Mouse (Mus musculus) stomach, embryonic 14.5 days (tissue): ENCODE results near the gene Crls1. TPM values are rescaled to one million over a fixed set of nuclear protein-coding genes. Genes with fewer than 3 reads are reported as not detected.
A peak's percentile ranks its signal among the peaks of the same experiment; 100 is the strongest.

ENCODE experiments used
- ATAC-seq: fragments of 200-750 bp; cut with Nextera tagmentation; 2 replicates; pipeline ENCODE4 v1.8.0; 2017; ENCODE audit warnings: low read depth, moderate TSS enrichment; ENCODE audit not compliant: insufficient number of reproducible peaks, insufficient read depth, low FRiP score
- H3K27ac ChIP-seq: fragments of 300-500 bp; sonication (generic); 2 replicates; pipeline ENCODE4 v1.5.1; 2014; ENCODE audit warnings: mild to moderate bottlenecking, low read length, moderate library complexity, mixed read lengths
- H3K27me3 ChIP-seq: fragments of 300-500 bp; sonication (generic); 2 replicates; pipeline ENCODE4 v1.6.1; 2014; ENCODE audit warnings: low read length, control low read depth, mixed read lengths; ENCODE audit not compliant: control insufficient read depth, insufficient read depth
- H3K36me3 ChIP-seq: fragments of 300-500 bp; sonication (generic); 2 replicates; pipeline ENCODE4 v1.6.1; 2014; ENCODE audit warnings: mild to moderate bottlenecking, control low read depth, low read length, moderate library complexity, mixed read lengths; ENCODE audit not compliant: control insufficient read depth, insufficient read depth
- H3K4me1 ChIP-seq: fragments of 300-500 bp; sonication (generic); 2 replicates; pipeline ENCODE4 v1.6.1; 2014; ENCODE audit warnings: low read length, control low read depth, mixed read lengths; ENCODE audit not compliant: control insufficient read depth, insufficient read depth
- H3K4me2 ChIP-seq: fragments of 300-500 bp; sonication (generic); replicated peaks from 2 replicates; pipeline ENCODE4 v1.6.1; 2014; ENCODE audit warnings: low read depth, low read length, control low read depth
- H3K4me3 ChIP-seq: fragments of 300-500 bp; sonication (generic); 2 replicates; pipeline ENCODE4 v1.5.1; 2014; ENCODE audit warnings: low read depth, low read length, control low read depth
- H3K9ac ChIP-seq: fragments of 300-500 bp; sonication (generic); replicated peaks from 2 replicates; pipeline ENCODE4 v1.6.1; 2014; ENCODE audit warnings: low read depth, mild to moderate bottlenecking, control low read depth, low read length, moderate library complexity, mixed read lengths
- H3K9me3 ChIP-seq: fragments of 300-500 bp; sonication (generic); 2 replicates; pipeline ENCODE4 v1.6.1; 2016; ENCODE audit warnings: low read depth, low read length, control low read depth; ENCODE audit not compliant: control insufficient read depth
- WGBS: fragments of 180-500 bp; shearing (Covaris S2); extraction: QIAGEN DNeasy Blood & Tissue Kit; methylation state at CpG from one replicate; pipeline ENCODE4 v1.1.7; 2014; 5-methylcytosine and 5-hydroxymethylcytosine counted together
- polyA plus RNA-seq: library from polyadenylated mRNA; unstranded; fragments of >200 nt; fragmentation: Nextera tagmentation; extraction: Ambion mirVana; gene quantifications from 2 replicates; pipeline ENCODE4 v1.2.1, GENCODE M21; 2014

Crls1 gene
- polyA plus RNA-seq, 1 experiment from 2014 or later: 14.0 TPM

DNA sequence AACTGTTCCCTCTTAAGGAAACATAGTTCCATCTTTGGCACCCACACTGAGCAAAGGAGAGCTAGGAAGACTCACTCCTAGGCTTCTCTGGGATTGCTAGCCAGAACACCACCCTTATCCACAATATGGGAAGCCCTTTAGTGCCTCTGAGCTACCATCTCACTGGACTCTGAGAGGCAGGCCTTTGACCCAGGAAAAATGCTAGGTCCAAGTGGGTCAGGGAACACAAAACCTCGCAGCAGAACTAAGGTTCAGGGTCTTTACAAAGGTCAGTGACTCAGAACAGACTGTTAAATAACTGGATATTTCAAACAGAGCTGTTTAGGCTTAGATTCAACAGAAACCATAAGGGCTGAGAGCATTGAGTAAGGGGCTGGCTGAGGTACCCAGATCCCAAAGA lies 30.5 kb downstream of the Crls1 start:
- Histone ChIP-seq H3K4me1 (no peaks in the 10 kb centered on the region; the same call in 1 of the 2 replicates), H3K27ac (no peak overlapping the region), H3K4me3 (no peak overlapping the region), H3K4me2 (no peak overlapping the region), H3K27me3 (peaks cover 7% of the 10 kb centered on the region), H3K9ac (no peak overlapping the region), H3K9me3 (no peaks in the 10 kb centered on the region), H3K36me3 (no peaks in the 10 kb centered on the region)
- 56% methylated on average over 1 of the region's 1 CpGs for WGBS
- ATAC-seq: no peak

DNA sequence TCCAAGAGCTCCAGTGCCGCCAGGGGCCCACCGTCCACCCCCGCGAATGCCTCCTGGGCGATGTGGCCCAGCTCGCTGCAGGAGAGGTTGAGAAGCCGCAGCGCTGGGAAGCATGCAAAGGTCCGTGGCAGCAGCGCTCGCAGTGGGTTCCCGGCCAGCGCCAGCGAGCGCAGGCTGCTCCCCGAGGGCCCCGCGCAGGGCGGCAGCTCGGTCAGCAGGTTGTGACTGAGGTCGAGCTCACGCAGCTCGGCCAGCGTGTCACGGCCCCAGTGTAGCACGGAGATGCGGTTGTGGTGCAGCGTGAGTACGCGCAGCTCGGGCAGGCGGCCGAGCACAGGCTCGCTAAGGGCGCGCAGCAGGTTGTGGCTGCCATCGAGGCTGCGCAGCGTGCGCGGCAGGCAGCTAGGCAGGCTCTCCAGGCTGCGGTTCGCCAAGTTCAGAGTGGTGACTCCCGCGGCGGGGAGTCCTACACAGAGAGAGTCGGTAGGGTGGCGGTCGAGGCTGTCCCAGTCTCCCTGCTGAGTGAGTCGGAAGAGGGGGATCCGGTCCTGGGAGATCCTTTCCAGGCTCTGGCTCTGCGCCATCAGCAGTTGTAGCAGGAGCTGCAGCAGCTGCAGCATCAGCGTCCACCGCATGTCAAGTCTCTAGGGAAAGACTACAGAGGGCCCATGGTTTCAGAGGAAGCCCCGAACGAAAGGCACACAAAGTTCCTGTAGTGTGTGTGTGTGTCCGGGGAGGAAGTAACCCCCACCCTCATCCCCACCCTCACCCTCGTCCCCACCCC lies 33.0 kb downstream of the Crls1 start:
- H3K9ac ChIP-seq: peak overlapping the region; percentile 25; the same call in 1 of the 2 replicates
- peak overlapping the region; percentile 43 for H3K4me3 ChIP-seq
- peak; percentile 62; the same call in 1 of the 2 replicates for ATAC-seq
- H3K36me3 ChIP-seq: no peaks in the 10 kb centered on the region
- peak overlapping the region; percentile 97 for H3K4me2 ChIP-seq
- H3K27me3 ChIP-seq: peaks cover 7% of the 10 kb centered on the region
- WGBS: under 1% methylated on average over 58 of the region's 58 CpGs
- no peaks in the 10 kb centered on the region for H3K9me3 ChIP-seq
- H3K4me1 ChIP-seq: no peaks in the 10 kb centered on the region; the same call in 1 of the 2 replicates
- H3K27ac ChIP-seq: no peak overlapping the region

DNA sequence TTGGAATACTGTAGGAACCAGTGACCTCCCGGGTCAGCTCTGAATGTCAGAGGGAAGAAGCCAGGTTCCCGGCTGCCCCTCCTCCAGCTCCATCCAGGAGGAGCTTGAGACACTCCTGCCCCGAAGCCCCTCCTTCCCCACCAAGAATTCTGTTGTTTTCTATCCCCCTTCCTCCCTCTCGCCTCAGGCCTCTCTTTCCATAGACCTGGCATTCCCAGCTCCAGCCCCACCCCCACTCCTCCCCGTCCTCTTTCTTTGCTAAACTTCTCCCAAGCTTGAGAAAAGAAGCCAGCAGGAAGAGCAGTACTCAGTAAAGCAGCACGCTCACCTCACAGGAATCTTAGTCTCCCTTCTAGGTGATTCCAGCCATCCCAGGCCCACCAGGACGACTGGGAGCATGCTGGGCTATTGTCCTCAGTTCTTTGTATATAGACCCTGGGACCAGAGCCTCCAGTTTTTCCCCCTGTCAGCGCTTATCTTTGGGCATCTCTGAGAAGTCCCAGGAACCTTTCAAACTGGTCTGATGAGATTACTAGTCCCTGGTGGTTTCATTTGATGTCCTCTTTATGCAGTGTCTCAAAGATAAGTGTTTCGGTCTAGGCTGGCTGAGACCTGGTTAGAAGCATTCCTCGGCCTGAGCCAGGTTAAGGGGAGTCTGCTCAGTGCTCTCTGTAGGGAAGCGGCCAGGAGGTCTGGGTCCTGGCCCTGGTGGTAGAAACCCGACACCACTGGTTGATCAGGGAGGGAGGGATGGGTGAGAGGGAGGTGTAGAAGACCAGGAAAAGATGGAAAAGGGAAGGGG lies 34.6 kb downstream of the Crls1 start, which contains the start of gene Lrrn4:
Gene Lrrn4 (minus strand): TSS at position 48 of the 802 bp plus-strand sequence.
- Histone ChIP-seq H3K27me3 (peaks cover 7% of the 10 kb centered on the region), H3K9ac (no peak within 1 kb of the TSS), H3K4me2 (peak within 1 kb of the TSS; percentile 97), H3K4me1 (no peaks in the 10 kb centered on the region; the same call in 1 of the 2 replicates), H3K4me3 (peak within 1 kb of the TSS; percentile 43), H3K27ac (no peak within 1 kb of the TSS), H3K9me3 (no peaks in the 10 kb centered on the region), H3K36me3 (no peaks in the 10 kb centered on the region)
- no peak for ATAC-seq
- WGBS: 14% methylated on average over 12 of the region's 12 CpGs

DNA sequence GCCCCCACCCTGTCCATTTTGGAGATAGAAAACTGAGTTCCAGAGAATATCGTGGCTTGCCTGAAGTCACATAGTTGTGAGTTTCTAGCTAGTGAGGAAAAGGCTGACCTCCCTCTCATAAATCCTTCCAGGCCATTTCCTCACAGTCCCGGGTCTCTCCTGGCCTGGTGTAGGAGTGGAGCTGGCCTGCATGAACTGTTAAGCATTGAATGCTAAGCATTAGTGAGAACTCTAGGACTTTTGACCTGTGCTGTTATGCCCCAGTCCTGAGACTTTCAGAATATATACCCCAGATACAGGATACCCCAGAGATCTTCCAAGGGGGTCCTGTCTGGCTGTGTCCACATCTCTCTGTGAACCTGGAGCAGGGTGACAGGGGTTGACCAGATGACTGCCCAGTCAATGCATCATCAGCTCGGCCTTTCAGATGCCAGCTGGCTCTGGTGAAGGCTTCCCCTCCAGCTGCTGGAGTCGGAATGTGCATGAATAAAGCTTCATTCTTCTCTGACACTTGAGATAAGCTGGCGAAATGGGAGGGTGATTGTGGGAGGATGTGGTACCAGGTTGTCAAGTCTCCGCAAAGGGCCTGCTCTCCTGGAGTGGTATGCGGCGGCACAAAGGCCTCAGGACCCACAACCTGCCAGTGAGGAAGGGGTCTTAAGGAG lies 38.0 kb downstream of the Crls1 start:
- no peak for ATAC-seq
- no peak overlapping the region for H3K27ac ChIP-seq
- no peaks in the 10 kb centered on the region for H3K36me3 ChIP-seq
- H3K4me2 ChIP-seq: no peak overlapping the region
- no peak overlapping the region for H3K4me3 ChIP-seq
- peaks cover 7% of the 10 kb centered on the region; the same call in 1 of the 2 replicates for H3K27me3 ChIP-seq
- H3K9me3 ChIP-seq: no peaks in the 10 kb centered on the region
- H3K9ac ChIP-seq: no peak overlapping the region
- H3K4me1 ChIP-seq: no peaks in the 10 kb centered on the region; the same call in 1 of the 2 replicates
- WGBS: 37% methylated on average over 8 of the region's 8 CpGs

DNA sequence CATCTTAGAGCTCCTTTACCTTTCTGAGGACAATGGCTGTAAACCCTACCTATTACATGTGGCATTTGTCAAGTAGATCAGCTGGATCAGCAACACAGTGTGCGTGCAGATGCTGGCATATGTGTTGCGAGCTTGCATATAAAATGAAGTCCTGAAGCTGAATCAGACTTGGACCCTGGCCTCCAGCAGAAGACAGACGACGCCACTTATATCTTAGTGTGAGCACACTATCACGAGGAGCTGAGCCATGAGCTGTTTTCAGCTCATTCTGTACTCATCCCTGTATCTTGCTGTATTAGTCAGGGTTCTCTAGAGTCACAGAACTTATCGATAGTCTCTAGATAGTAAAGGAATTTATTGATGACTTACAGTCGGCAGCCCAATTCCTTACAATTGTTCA lies 38.8 kb downstream of the Crls1 start:
- peaks cover 7% of the 10 kb centered on the region; the same call in 1 of the 2 replicates for H3K27me3 ChIP-seq

DNA sequence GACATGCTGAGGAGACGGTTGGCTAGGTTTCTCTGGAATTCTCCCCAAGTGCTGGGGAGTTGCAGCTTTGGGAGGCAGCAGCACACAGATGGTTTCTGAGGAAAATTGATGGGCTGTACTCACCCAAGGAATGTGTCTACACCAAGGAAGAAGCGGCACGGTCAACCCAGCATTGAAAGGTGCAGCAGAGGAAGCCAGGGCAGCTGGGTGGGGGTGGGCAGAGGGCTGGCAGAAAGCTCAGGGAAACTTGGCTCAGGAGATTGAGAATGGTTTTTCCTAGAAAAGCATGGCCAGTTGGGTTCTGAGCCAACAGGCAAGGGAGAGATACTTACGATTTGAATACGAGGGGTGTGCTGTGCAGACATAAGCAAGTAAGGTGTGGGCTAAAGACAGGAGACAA lies 47.4 kb downstream of the Crls1 start:
- Histone ChIP-seq H3K4me2 (no peak overlapping the region), H3K9me3 (no peaks in the 10 kb centered on the region), H3K36me3 (no peaks in the 10 kb centered on the region), H3K4me1 (no peaks in the 10 kb centered on the region), H3K27ac (no peak overlapping the region), H3K4me3 (no peak overlapping the region), H3K9ac (no peak overlapping the region), H3K27me3 (no peaks in the 10 kb centered on the region)
- peak; percentile 56; the same call in 1 of the 2 replicates for ATAC-seq
- WGBS: 57% methylated on average over 5 of the region's 5 CpGs

More for the DNA sequence above, 38.8 kb downstream of the Crls1 start:
- Histone ChIP-seq H3K9ac (no peak overlapping the region), H3K4me3 (no peak overlapping the region), H3K4me2 (no peak overlapping the region), H3K4me1 (no peaks in the 10 kb centered on the region), H3K27ac (no peak overlapping the region; the same call in 1 of the 2 replicates), H3K36me3 (no peaks in the 10 kb centered on the region), H3K9me3 (no peaks in the 10 kb centered on the region)
- ATAC-seq: no peak
- 87% methylated on average over 7 of the region's 7 CpGs for WGBS

DNA sequence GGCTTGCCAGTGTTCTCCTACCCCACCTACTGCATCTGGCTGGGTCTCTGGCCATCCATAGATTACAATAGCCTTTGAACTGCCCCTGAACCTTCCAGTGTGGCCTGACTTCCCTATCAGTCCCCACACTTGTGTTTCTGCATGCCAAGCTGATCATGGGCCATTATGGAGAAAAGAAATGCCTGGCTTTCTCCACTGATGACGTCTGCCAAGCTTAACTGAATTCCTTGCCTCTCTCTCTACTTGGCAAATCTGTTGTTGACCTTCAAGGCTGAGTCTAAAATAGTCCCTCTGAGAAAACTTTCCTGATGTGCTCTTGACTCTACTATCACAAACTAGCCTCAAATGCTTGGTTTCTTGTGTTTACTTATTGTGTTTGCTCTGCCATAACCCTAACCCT lies 51.7 kb downstream of the Crls1 start:
- no peak for ATAC-seq
- H3K27ac ChIP-seq: no peak overlapping the region
- no peak overlapping the region for H3K9ac ChIP-seq
- no peaks in the 10 kb centered on the region for H3K27me3 ChIP-seq
- H3K36me3 ChIP-seq: no peaks in the 10 kb centered on the region
- no peaks in the 10 kb centered on the region for H3K9me3 ChIP-seq
- H3K4me2 ChIP-seq: no peak overlapping the region
- no peaks in the 10 kb centered on the region for H3K4me1 ChIP-seq
- WGBS: 52% methylated on average over 1 of the region's 1 CpGs
- H3K4me3 ChIP-seq: no peak overlapping the region

DNA sequence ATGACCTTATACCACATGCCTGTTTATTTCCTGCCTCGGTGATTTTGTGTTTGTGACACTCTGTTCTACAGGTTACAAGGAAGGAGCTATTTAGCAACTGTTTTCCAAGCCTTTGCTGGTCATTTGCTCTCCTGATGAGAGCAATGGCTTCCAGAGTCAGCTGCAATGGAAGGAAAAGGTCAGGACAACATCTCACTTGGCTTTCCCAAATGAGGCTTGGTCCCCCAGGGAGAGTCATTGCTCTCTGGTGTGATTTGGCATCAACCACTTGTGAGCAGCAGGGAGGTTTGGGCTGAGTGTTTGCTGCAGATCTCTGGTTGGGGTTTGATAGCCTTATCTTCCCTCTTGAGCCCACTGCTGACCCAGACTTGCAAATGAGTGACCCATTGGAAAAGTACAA lies 54.1 kb downstream of the Crls1 start:
- Histone ChIP-seq H3K36me3 (no peaks in the 10 kb centered on the region), H3K4me3 (no peak overlapping the region), H3K27me3 (no peaks in the 10 kb centered on the region), H3K4me2 (no peak overlapping the region), H3K9ac (no peak overlapping the region), H3K4me1 (no peaks in the 10 kb centered on the region), H3K27ac (no peak overlapping the region), H3K9me3 (no peaks in the 10 kb centered on the region)
- 78% methylated on average over 1 of the region's 1 CpGs for WGBS
- no peak for ATAC-seq
